Mouse (Mus musculus): Measurements from ENCODE around the gene Grik1. TPM values are rescaled to one million over a fixed set of nuclear protein-coding genes. Genes with fewer than 3 reads are reported as not detected.

Grik1 gene
- polyA plus RNA-seq, 1 experiment from 2014 or later = 7.3 TPM

- 83% methylated on average over 4 of the region's 4 CpGs for WGBS
- H3K9me3 ChIP-seq (replicated peaks; ENCODE audit: control insufficient read depth, low read length) = no peaks in the 10 kb centered on the region
- peaks cover 14% of the 10 kb centered on the region for H3K4me1 ChIP-seq (ENCODE audit: control insufficient read depth, insufficient read depth, low read length)
- no peak overlapping the region for H3K4me3 ChIP-seq (ENCODE audit: low read depth, low read length)
- H3K4me2 ChIP-seq (ENCODE audit: low read length) = no peak overlapping the region
- DNase-seq (ENCODE audit: low spot score) (no peak), ATAC-seq (no peak)
- H3K9ac ChIP-seq (ENCODE audit: low read length) = no peak overlapping the region
- no peaks in the 10 kb centered on the region for H3K27me3 ChIP-seq (replicated peaks; ENCODE audit: control insufficient read depth, insufficient read depth, low read length)
- H3K27ac ChIP-seq (ENCODE audit: low read depth, low read length) = no peak overlapping the region
- no peaks in the 10 kb centered on the region for H3K36me3 ChIP-seq (ENCODE audit: control insufficient read depth, insufficient read depth, low read length)
Observed at GRCm38 (mm10) chr16:87915156-87915555, 374.9 kb downstream of the Grik1 start.

GRCm38 (mm10) chr16:87913781-87914180, 376.3 kb downstream of the Grik1 start:
- 80% methylated on average over 5 of the region's 5 CpGs for WGBS
- Histone ChIP-seq H3K27ac (ENCODE audit: low read depth, low read length) (no peak overlapping the region), H3K4me1 (ENCODE audit: control insufficient read depth, insufficient read depth, low read length) (peaks cover 14% of the 10 kb centered on the region), H3K27me3 (replicated peaks; ENCODE audit: control insufficient read depth, insufficient read depth, low read length) (no peaks in the 10 kb centered on the region), H3K36me3 (ENCODE audit: control insufficient read depth, insufficient read depth, low read length) (no peaks in the 10 kb centered on the region), H3K4me3 (ENCODE audit: low read depth, low read length) (no peak overlapping the region), H3K9ac (ENCODE audit: low read length) (no peak overlapping the region), H3K4me2 (ENCODE audit: low read length) (no peak overlapping the region), H3K9me3 (replicated peaks; ENCODE audit: control insufficient read depth, low read length) (no peaks in the 10 kb centered on the region)
- no peak for DNase-seq (ENCODE audit: low spot score)
- ATAC-seq = no peak

GRCm38 (mm10) chr16:87911201-87911600, 378.9 kb downstream of the Grik1 start:
- no peak overlapping the region for H3K9ac ChIP-seq (ENCODE audit: low read length)

GRCm38 (mm10) chr16:87902049-87902448, 388.0 kb downstream of the Grik1 start:
- Histone ChIP-seq H3K9me3 (replicated peaks; ENCODE audit: control insufficient read depth, low read length) (no peaks in the 10 kb centered on the region), H3K4me2 (ENCODE audit: low read length) (no peak overlapping the region), H3K27me3 (replicated peaks; ENCODE audit: control insufficient read depth, insufficient read depth, low read length) (no peaks in the 10 kb centered on the region), H3K9ac (ENCODE audit: low read length) (no peak overlapping the region), H3K4me1 (ENCODE audit: control insufficient read depth, insufficient read depth, low read length) (no peaks in the 10 kb centered on the region), H3K36me3 (ENCODE audit: control insufficient read depth, insufficient read depth, low read length) (no peaks in the 10 kb centered on the region), H3K27ac (ENCODE audit: low read depth, low read length) (no peak overlapping the region), H3K4me3 (ENCODE audit: low read depth, low read length) (no peak overlapping the region)
- ATAC-seq (no peak), DNase-seq (ENCODE audit: low spot score) (no peak)
- 85% methylated on average over 9 of the region's 9 CpGs for WGBS

More at GRCm38 (mm10) chr16:87911201-87911600, 378.9 kb downstream of the Grik1 start:
- no peak overlapping the region for H3K27ac ChIP-seq (ENCODE audit: low read depth, low read length)
- no peaks in the 10 kb centered on the region for H3K27me3 ChIP-seq (replicated peaks; ENCODE audit: control insufficient read depth, insufficient read depth, low read length)
- peaks cover 3% of the 10 kb centered on the region; the same call in 1 of the 2 replicates for H3K4me1 ChIP-seq (ENCODE audit: control insufficient read depth, insufficient read depth, low read length)
- H3K9me3 ChIP-seq (replicated peaks; ENCODE audit: control insufficient read depth, low read length) = no peaks in the 10 kb centered on the region
- H3K36me3 ChIP-seq (ENCODE audit: control insufficient read depth, insufficient read depth, low read length) = no peaks in the 10 kb centered on the region
- 88% methylated on average over 2 of the region's 2 CpGs for WGBS
- no peak overlapping the region for H3K4me2 ChIP-seq (ENCODE audit: low read length)
- DNase-seq (ENCODE audit: low spot score) (no peak), ATAC-seq (no peak)
- H3K4me3 ChIP-seq (ENCODE audit: low read depth, low read length) = no peak overlapping the region

GRCm38 (mm10) chr16:87901189-87901588, 388.9 kb downstream of the Grik1 start:
- Histone ChIP-seq H3K27ac (ENCODE audit: low read depth, low read length) (no peak overlapping the region), H3K4me1 (ENCODE audit: control insufficient read depth, insufficient read depth, low read length) (no peaks in the 10 kb centered on the region), H3K4me2 (ENCODE audit: low read length) (no peak overlapping the region), H3K4me3 (ENCODE audit: low read depth, low read length) (no peak overlapping the region), H3K27me3 (replicated peaks; ENCODE audit: control insufficient read depth, insufficient read depth, low read length) (no peaks in the 10 kb centered on the region), H3K9ac (ENCODE audit: low read length) (no peak overlapping the region), H3K36me3 (ENCODE audit: control insufficient read depth, insufficient read depth, low read length) (no peaks in the 10 kb centered on the region), H3K9me3 (replicated peaks; ENCODE audit: control insufficient read depth, low read length) (no peaks in the 10 kb centered on the region)
- no peak for DNase-seq (ENCODE audit: low spot score)
- 0 out of 2 replicates have a peak, but pooled peaks have one; percentile 7 for ATAC-seq
- WGBS = 88% methylated on average over 2 of the region's 2 CpGs

GRCm38 (mm10) chr16:87875927-87876326, 414.1 kb downstream of the Grik1 start:
- no peak overlapping the region for H3K27ac ChIP-seq (ENCODE audit: low read depth, low read length)
- H3K27me3 ChIP-seq (replicated peaks; ENCODE audit: control insufficient read depth, insufficient read depth, low read length) = no peaks in the 10 kb centered on the region
- no peak overlapping the region for H3K9ac ChIP-seq (ENCODE audit: low read length)
- no peaks in the 10 kb centered on the region for H3K4me1 ChIP-seq (ENCODE audit: control insufficient read depth, insufficient read depth, low read length)
- no peaks in the 10 kb centered on the region for H3K9me3 ChIP-seq (replicated peaks; ENCODE audit: control insufficient read depth, low read length)
- ATAC-seq (no peak), DNase-seq (ENCODE audit: low spot score) (no peak)
- WGBS = 96% methylated on average over 2 of the region's 2 CpGs
- no peak overlapping the region for H3K4me3 ChIP-seq (ENCODE audit: low read depth, low read length)
- no peak overlapping the region for H3K4me2 ChIP-seq (ENCODE audit: low read length)
- H3K36me3 ChIP-seq (ENCODE audit: control insufficient read depth, insufficient read depth, low read length) = no peaks in the 10 kb centered on the region

GRCm38 (mm10) chr16:87864526-87864925, 425.5 kb downstream of the Grik1 start:
- Histone ChIP-seq H3K4me1 (ENCODE audit: control insufficient read depth, insufficient read depth, low read length) (no peaks in the 10 kb centered on the region), H3K27me3 (replicated peaks; ENCODE audit: control insufficient read depth, insufficient read depth, low read length) (no peaks in the 10 kb centered on the region), H3K9me3 (replicated peaks; ENCODE audit: control insufficient read depth, low read length) (no peaks in the 10 kb centered on the region), H3K36me3 (ENCODE audit: control insufficient read depth, insufficient read depth, low read length) (no peaks in the 10 kb centered on the region), H3K9ac (ENCODE audit: low read length) (no peak overlapping the region), H3K4me2 (ENCODE audit: low read length) (no peak overlapping the region), H3K27ac (ENCODE audit: low read depth, low read length) (no peak overlapping the region), H3K4me3 (ENCODE audit: low read depth, low read length) (no peak overlapping the region)
- whole genome bisulfite sequencing = 80% methylated on average over 6 of the region's 6 CpGs
- ATAC-seq = no peak
- no peak for DNase-seq (ENCODE audit: low spot score)

GRCm38 (mm10) chr16:87861722-87862121, 428.3 kb downstream of the Grik1 start:
- DNase-seq (ENCODE audit: low spot score) = no peak
- Histone ChIP-seq H3K4me3 (ENCODE audit: low read depth, low read length) (no peak overlapping the region), H3K9ac (ENCODE audit: low read length) (no peak overlapping the region), H3K4me2 (ENCODE audit: low read length) (no peak overlapping the region), H3K27me3 (replicated peaks; ENCODE audit: control insufficient read depth, insufficient read depth, low read length) (no peaks in the 10 kb centered on the region), H3K4me1 (ENCODE audit: control insufficient read depth, insufficient read depth, low read length) (no peaks in the 10 kb centered on the region), H3K9me3 (replicated peaks; ENCODE audit: control insufficient read depth, low read length) (no peaks in the 10 kb centered on the region), H3K27ac (ENCODE audit: low read depth, low read length) (no peak overlapping the region), H3K36me3 (ENCODE audit: control insufficient read depth, insufficient read depth, low read length) (no peaks in the 10 kb centered on the region)
- no peak for ATAC-seq
- 54% methylated on average over 1 of the region's 1 CpGs for WGBS

- 0 out of 2 replicates have a peak, but pooled peaks cover 2% of the 10 kb centered on the region for H3K9me3 ChIP-seq (replicated peaks; ENCODE audit: control insufficient read depth, low read length)
- peaks cover 5% of the 10 kb centered on the region; the same call in 1 of the 2 replicates for H3K4me1 ChIP-seq (ENCODE audit: control insufficient read depth, insufficient read depth, low read length)
- no peak overlapping the region for H3K4me3 ChIP-seq (ENCODE audit: low read depth, low read length)
- WGBS = 94% methylated on average over 3 of the region's 3 CpGs
- ATAC-seq (no peak), DNase-seq (ENCODE audit: low spot score) (no peak)
- no peak overlapping the region for H3K9ac ChIP-seq (ENCODE audit: low read length)
- H3K27me3 ChIP-seq (replicated peaks; ENCODE audit: control insufficient read depth, insufficient read depth, low read length) = no peaks in the 10 kb centered on the region
- no peak overlapping the region for H3K4me2 ChIP-seq (ENCODE audit: low read length)
- H3K27ac ChIP-seq (ENCODE audit: low read depth, low read length) = no peak overlapping the region
- H3K36me3 ChIP-seq (ENCODE audit: control insufficient read depth, insufficient read depth, low read length) = no peaks in the 10 kb centered on the region
Observed at GRCm38 (mm10) chr16:87853451-87854085, 436.5 kb downstream of the Grik1 start.
